Mouse (Mus musculus) natural killer cell, adult 2 months (primary cell): Measurements from ENCODE around the gene Smco2.
"Not testable (repeated sequence)": the region's sequence is repeated elsewhere in the genome, so short reads cannot be mapped to it uniquely, and the experiment has no call there.

Experiments used
- DNase-seq, 2 experiments: peaks; one replicate each; pipeline ENCODE4 v3.0.0; 2022; ENCODE audit warnings: low spot score in 2 of 2

The Smco2 gene

GRCm38 (mm10) chr6:146857386-146857785 is 7.5 kb downstream of the Smco2 start:
- DNase-seq = no peak

GRCm38 (mm10) chr6:146863154-146863553 is 13.2 kb downstream of the Smco2 start:
- no peak for DNase-seq

- not testable (repeated sequence) for DNase-seq
Observed at GRCm38 (mm10) chr6:146864370-146864769, 14.5 kb downstream of the Smco2 start.

GRCm38 (mm10) chr6:146865701-146866100 is 15.8 kb downstream of the Smco2 start:
- no peak for DNase-seq

GRCm38 (mm10) chr6:146871975-146872374 is 22.1 kb downstream of the Smco2 start:
- DNase-seq = no peak

- DNase-seq = no peak
Observed at GRCm38 (mm10) chr6:146874415-146874814, 24.5 kb downstream of the Smco2 start.

- no peak for DNase-seq
Observed at GRCm38 (mm10) chr6:146876820-146877219, 26.9 kb downstream of the Smco2 start.

GRCm38 (mm10) chr6:146877425-146878045 is 27.6 kb downstream of the Smco2 start:
- DNase-seq = no peak

- no peak for DNase-seq
Observed at GRCm38 (mm10) chr6:146878926-146879325, 29.0 kb downstream of the Smco2 start.

- no peak for DNase-seq
Observed at GRCm38 (mm10) chr6:146879856-146880255, 30.0 kb downstream of the Smco2 start.

GRCm38 (mm10) chr6:146880296-146880695 is 30.4 kb downstream of the Smco2 start:
- DNase-seq = no peak

GRCm38 (mm10) chr6:146881896-146882770 is 32.2 kb downstream of the Smco2 start:
- DNase-seq = no peak

GRCm38 (mm10) chr6:146883426-146883825 is 33.5 kb downstream of the Smco2 start:
- DNase-seq = no peak

GRCm38 (mm10) chr6:146884171-146884570 is 34.3 kb downstream of the Smco2 start:
- DNase-seq = no peak

GRCm38 (mm10) chr6:146884851-146885250 is 34.9 kb downstream of the Smco2 start:
- no peak for DNase-seq

GRCm38 (mm10) chr6:146887958-146888659 is 38.2 kb downstream of the Smco2 start, which contains the start of gene Ppfibp1:
Ppfibp1 (plus strand) TSS chr6:146888487.
- peak; percentile 72 to 83 for DNase-seq

GRCm38 (mm10) chr6:146888660-146889490 is 39.0 kb downstream of the Smco2 start:
- DNase-seq = no peak

- no peak for DNase-seq
Observed at GRCm38 (mm10) chr6:146890215-146890614, 40.3 kb downstream of the Smco2 start.

- no peak for DNase-seq
Observed at GRCm38 (mm10) chr6:146890633-146891032, 40.7 kb downstream of the Smco2 start.

GRCm38 (mm10) chr6:146893890-146894289 is 44.0 kb downstream of the Smco2 start:
- DNase-seq = no peak

GRCm38 (mm10) chr6:146898709-146899108 is 48.8 kb downstream of the Smco2 start:
- no peak for DNase-seq
